Mouse (Mus musculus): ENCODE data around the gene Tmc2.

Tmc2 gene

DNA sequence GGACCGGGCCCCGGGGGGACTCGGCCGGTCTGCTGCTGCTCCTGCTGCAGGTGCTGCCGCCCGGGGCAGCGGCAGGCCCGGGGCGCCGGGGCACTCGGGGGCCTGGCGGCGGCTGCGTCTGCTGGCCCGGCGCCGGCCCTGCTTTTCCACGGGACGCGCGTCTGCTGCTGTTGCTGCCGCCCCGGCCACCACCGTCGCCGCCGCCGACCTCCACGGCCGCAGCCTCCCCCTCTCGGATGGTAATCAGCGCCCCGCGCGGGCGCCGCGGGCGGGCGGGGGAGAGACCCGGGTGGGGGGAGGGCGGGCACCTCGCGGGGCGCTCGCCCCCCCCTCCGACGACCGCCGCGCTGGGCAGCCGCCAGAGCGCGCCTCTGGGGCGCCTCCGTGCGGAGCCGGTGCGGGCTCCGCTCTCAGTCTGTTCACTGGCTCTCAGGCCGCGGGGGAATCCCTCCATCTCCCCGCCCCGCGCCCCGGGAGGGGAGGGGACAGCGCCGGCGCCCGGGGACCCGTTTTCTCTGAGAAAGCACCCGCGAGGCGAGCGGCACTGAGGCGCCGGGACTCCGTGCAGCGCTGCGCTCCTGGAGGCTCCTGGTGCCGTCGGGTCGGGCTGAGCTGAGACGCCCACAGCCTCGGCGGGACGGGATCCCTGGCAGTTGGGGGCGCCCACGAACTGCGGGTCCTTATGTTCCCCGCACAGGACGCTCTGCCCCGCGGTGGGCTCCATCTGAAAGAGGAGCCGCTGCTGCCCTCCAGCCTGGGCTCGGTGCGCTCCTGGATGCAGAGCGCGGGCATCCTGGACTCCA, 100.5 kb downstream of the Tmc2 start:
- no peak for DNase-seq (ENCODE audit: low read depth in 1 of 2, low spot score in 2 of 2)

DNA sequence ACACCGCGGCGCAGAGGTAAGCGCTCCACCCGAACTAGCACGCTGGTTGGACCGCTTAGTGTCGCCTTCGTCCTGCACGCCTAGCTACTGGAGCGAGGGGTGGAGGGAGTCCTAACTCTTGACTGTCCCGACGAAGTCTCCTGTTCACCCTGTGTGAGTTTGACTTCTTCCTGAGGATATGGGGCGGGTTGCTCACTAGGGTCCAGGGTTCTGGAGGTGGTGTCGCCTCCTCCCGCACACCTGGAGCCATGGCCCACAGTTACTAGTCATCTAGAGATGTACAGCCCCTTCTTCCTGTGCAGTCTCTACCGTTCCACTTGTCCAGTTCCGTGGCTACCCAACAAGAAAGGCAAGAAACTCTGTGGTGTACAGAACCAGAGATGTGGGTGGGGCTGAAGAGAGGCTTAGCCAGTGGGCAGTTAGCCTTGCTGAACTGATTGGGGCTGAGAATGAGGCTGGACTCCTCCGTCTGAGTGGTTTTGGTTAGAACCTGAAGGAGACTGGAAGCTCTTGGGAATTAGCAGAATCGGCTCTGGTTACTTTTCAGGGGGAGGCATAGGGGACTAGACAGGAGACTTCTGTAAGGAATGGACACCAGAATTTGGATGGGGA, 101.2 kb downstream of the Tmc2 start:
- DNase-seq (ENCODE audit: low read depth in 1 of 2, low spot score in 2 of 2), result no peak

DNA sequence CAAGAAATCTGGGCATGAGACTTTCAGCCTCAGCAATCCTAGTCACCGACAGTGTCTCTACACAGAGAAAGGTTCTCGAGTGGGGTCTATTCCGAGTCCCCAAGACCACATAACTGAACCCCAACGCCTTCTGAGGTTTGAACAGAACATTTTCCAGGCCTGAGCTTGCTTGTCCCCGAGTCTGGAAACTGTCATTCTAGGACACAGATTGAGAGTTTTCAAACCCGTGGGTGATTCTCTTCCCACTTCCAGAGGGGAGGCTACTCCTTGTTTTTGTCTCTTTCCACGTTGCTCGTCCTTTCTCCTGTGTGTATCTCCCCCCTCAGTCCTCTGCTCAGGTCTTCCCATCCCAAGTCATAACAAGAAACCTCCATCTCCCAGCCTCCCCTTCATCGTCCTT, 102.6 kb downstream of the Tmc2 start:
- no peak for DNase-seq (ENCODE audit: low read depth in 1 of 2, low spot score in 2 of 2)

DNA sequence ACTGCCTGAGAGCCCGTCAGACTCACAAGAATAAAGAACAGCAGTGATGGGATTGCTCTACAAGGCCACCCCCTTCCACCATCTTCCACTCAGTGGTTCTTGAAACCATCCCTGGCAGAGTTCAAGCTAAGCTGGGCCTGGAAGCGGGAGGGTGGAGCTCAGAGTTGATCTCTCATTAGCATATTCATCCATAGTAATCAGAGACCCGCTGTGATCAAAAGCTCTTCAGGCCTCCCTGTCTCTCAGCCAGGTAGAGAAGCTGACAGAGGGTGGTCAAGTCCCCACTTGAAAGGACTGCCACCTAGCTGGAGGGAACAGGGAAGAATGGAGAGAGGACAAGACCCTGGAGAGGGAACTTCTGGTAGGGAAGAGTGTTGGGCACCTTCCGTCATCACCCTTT, 108.0 kb downstream of the Tmc2 start:
- no peak for DNase-seq (ENCODE audit: low read depth in 1 of 2, low spot score in 2 of 2)
